Mouse (Mus musculus): ENCODE measurements around the gene Smim11.

DNA sequence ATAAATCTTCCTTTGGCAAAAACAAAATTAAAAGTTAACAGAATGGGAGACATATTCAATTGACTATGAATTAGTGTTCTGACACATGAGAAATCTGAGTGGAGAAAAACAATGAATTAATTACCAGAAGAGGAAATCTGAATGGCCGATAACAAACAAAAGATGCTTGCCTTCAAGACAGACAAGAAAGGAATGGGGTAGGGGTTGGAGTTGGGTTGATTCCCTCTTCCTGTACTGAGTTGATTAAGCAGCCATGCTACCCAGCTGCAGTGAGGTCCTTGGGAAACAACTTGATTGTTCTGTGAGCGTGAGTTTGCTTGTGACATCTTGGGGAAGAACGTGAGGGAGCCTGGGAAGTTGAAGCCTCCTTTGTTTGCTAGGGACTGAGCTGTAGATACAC is 46.8 kb upstream of the Smim11 start:
- TF ChIP-seq CTCF (IDR thresholded peaks at IDR 0.05; ENCODE audit: low read depth) (no peak), EP300 (IDR thresholded peaks at IDR 0.05; ENCODE audit: low read depth) (no peak)

All from heart, postnatal 0 days (tissue).